Mouse (Mus musculus): ENCODE measurements around the gene Syn3.

The Syn3 gene

DNA sequence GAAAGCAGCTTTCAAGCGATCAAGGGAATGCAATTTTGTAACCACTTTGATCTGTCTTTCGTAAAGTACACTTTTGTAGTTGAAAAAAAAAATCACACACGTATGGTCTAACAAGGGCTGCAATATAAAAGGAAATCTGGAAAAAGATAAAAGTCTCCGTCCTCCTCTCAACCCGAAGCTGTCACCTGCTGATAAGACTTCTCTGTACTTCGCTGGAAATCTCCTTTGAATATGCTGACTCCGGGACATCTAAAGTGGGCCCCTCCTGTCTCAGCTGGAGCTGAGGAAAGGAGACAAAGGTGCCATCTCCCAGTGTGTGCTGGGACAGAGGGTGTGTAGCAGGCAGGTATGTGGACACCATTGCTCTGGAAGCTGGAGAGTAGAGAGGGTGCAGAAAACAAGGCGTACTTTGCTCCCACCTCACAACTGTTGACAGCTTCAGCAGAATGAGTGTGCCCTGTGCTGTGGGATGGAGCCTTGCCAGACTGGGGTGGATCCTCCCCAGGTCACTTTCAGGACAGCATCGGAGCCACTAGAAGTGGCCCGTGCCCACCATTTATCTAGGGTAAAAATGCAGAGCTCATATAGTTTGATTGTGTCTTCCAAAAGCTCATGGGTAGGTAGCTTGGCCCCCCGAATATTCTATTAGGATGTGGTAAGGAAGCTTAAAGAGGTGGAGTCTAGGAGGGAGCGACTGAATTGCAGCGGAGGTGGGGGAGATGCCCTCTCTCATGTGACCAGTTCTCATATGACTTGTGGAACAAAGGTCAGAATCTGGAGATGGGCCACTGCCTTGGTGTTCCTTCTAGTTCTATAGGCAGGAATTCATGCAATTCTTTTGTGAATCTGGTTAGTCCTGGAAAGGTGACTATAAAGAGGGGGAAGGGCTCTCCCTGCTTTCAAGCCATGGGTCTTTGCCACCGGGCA lies 405.3 kb downstream of the Syn3 start:
- no peak for DNase-seq (ENCODE audit: low spot score)

DNA sequence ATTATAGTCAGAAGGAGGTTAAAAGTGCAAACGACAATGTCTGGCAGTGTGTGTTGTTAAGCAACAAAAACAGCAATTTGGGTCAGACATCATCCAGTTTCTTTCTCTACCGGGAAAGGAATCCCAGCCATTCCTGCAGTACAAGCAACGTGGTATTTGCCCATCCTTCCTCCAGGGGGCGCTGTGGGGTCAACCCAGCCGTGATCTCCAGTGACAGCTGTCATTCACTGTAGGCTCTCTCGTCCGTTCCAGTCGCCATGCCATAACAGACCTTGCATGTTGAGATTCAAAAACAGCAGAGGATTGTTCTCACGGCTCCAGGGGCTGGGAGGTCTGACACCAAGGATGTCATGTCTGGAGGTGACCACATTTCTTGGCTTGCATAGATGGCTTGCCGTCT lies 406.8 kb downstream of the Syn3 start:
- DNase-seq (ENCODE audit: low spot score): no peak

DNA sequence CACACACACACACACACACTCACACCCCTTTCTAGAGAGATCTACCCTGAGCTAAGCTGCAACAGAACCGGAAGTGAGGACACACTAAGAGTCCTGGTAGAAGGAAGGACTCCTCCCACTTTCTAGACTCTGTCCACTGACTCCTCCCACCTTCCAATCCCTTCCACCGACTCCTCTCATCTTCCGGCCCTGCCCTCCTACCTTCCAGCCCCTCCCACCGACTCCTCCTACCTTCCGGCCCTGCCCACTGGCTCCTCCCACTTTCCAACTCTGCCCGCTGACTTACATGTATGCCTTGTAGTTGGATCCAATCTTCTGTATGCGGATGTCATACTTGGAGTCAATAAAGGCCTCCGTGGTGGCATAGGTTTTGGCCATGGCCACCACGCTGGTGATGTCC lies 418.8 kb downstream of the Syn3 start:
- no peak for DNase-seq (ENCODE audit: low spot score)

DNA sequence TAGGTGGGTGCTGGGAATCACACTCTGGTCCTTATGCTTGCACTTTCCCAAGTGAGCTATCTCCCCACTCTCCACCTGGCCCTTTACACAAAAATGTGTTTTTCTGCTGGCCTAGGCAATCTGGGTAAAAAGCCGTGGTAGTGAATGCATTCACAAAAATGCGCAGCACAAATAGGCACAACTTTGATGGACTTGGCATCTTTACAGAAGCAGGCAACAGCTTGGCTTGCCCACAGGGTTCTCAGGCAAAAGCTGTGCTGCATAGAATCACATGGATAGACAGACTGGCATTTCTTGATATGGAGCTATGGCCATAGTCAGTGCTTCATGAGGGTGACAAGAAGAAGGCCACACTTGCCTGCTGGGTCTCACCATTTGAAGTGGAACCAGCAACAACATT lies 419.9 kb downstream of the Syn3 start:
- no peak for DNase-seq (ENCODE audit: low spot score)

DNA sequence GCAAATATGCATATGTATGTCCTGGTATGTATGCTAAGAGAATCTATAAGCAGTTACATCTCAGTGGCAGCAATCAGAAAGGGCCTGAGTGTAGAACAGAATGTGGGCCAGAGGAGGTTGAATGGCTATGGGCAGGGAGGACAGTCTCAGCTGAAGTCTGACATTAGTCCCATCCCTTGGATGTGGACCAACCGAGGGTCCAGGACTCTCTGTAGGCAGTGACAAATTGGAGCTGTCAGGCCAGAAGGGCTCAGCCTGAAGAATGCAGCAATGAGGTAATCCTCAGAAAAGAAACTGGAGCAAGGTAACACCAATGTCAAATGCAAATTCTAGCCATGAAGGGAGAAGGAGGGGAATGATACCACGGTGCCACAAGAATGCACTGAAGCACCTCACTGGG lies 421.4 kb downstream of the Syn3 start:
- DNase-seq (ENCODE audit: low spot score): no peak

DNA sequence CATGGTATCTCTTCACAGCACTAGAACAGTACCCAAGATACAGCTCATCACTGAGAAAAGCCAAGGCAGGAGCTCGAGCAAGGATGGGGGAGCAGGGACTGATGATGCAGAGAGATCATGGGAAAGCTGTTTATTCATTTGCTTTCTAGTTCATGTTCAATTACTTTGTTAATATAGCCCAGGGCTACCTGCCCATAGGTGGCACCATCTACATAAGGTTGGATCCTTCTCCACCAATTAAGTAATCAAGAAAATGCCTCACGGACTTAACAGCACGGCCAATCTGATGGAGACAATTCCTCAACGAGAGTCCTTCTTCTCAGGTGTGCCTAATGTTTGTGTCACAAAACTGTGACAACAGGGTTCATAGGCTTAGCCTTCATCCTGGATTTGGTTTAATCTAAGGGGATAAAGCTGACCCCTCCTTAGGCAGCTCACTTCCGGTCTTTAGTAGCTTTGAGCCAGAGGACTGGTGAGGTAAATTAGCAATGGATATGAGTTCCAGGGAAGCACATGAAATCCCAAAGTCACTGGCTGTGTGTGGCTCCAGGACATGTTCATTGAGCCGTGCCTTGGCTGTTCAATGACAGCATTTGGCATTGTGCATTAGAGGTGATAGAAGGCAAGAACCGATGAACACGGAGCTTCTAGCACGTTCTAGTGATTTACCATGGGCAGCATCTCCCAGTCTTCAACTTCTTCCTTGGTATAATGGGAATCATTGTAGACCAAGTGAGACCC lies 423.6 kb downstream of the Syn3 start:
- no peak for DNase-seq (ENCODE audit: low spot score)

DNA sequence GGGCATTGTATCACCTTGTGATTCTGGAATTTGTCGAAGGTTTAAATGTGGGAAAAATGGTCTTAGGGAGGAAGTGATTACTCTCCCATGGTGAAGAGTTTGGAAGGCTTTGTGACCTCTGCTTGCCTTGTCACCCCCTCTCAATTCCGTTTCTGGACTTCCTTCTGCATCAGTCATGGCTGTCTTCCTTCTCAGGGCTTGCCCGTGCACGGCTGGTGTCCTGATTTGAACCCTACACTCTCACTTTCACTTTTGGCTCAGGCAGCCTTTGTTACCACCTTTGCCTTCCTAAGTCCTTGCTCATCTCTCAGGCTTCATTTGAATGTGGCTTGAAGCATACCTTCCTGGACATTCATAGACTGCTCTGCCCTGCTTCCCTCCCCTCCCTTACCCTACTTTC lies 424.6 kb downstream of the Syn3 start:
- no peak for DNase-seq (ENCODE audit: low spot score)

DNA sequence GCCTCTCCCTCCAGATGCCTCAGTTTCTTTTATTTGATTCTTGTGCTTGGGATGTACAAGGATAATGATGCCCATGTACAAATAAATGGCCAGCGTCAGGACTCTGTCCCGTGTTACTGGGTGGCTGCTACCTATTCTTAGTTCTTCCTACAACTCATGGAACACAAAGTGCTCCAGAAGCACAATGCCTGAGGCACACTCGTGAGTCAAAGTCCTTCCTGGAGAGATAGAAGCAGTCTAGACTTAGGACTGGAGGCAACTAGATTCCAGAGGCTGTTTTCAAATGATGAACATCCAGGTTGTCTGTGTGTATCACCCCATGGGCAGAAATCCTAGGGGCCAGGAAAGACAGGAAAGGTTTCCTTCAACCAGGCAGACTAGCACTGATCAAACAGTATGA lies 427.9 kb downstream of the Syn3 start:
- no peak for DNase-seq (ENCODE audit: low spot score)

DNA sequence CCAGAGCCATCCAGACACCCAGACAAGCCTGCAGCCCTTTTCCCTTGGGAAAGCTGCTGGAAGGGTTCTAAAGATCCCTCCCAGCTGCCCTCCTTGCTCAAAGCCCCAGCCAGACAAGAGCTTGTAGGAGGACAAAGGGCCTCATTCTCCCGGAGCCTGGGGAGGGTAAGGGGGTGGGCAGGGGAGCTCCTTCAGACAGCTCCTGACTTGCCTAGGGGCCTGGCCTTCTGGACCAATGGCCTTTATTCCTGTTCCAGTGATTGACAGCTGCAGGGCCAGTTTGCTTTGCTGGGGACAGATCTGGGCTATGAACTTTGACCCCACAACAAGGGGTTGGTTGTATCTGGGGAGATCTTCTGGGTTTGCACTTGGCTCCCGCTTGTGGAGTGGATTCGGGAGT lies 429.4 kb downstream of the Syn3 start:
- DNase-seq (ENCODE audit: low spot score): no peak

DNA sequence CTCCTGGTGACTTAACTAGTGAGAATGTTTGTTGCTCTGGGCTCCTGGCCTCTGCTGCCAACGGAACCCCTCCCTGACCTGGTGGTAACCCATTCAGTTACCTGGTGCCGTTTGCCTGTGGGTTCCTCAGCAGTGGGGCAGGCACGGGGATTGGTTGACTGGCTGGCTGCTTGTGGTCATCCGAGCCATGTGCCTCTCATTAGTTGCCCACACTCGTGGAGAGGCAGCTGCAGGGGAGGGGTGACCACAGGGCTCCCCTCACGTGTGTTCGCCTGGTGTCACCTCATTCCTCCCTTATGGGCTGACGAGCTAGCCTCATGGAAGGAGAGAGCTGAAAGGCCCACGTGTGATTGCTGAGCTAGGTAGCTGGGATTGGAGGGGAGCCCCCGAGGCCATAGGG lies 430.8 kb downstream of the Syn3 start:
- no peak for DNase-seq (ENCODE audit: low spot score)

DNA sequence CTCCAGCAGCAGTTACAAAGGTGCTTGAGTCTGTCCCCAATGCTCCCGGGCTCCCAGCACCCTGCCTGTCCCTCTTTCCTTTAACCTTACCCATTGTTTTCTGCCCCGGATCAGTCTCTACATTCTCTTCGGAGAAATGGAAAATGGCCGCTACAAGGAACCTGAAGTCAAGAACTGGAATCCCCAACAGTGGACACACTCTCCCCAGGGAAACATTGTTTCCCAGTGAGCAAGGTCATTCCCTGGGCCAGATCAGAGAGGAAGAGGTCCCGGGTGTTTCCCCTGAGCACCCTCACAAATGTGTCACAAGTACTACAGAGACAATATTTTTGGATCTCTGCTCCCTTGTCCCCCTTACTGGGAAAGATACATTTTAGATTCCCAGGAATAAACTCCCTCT lies 432.0 kb downstream of the Syn3 start:
- no peak for DNase-seq (ENCODE audit: low spot score)

DNA sequence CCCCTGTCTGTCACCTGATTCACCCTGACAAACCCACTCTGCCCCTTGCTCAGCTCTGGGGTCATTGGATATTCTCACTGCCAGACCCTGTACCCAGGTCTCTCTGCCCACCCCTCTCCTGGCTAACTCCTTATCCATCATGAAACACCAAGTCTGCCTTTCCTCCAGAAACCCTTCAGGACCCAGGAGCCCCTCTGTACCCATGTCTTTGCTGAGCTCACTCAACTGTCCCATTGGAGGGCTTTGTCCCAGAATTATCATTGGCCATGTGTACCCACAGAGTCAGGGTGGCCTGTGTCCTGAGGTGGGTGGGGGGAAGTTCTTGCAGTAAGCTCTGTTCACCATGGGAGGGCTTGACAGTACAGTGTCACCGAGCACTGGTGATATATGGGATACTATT lies 433.0 kb downstream of the Syn3 start:
- no peak for DNase-seq (ENCODE audit: low spot score)

DNA sequence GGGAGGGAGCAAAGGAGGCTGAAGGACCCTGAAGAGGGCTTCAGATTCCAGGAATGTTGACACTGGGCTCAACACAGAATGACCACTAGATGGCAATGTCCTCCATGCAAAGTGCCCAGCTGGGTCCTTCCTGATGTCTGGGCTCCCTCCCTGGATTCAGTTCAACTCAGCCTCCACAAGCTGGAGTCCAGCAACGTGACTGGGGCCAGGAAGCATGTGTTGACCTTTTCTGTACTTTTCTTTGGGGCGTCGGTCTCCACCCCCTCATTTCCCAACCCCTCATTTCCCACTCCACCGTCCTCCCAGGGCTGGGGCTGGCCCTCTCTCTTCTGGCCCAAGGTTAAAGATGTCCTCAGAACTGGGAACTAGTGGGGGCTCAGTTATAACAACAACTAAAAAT lies 433.8 kb downstream of the Syn3 start:
- DNase-seq (ENCODE audit: low spot score): peak; percentile 38

DNA sequence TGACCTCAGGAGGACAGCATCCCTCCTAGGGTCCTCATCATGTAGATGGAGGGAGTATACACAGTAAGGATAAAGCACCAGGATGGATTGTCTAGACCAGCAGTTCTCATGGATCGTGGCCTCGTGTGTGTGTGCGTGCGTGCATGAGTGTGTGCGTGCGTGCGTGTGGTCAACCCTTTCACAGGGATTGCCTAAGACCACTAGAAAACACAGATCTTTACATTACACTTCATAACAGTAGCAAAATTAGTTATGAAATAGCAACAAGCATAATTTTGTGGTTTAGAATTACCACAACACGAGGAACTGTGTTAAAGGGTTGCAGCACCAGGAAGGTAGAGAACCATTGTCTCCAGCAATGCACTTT lies 435.7 kb downstream of the Syn3 start:
- no peak for DNase-seq (ENCODE audit: low spot score)

DNA sequence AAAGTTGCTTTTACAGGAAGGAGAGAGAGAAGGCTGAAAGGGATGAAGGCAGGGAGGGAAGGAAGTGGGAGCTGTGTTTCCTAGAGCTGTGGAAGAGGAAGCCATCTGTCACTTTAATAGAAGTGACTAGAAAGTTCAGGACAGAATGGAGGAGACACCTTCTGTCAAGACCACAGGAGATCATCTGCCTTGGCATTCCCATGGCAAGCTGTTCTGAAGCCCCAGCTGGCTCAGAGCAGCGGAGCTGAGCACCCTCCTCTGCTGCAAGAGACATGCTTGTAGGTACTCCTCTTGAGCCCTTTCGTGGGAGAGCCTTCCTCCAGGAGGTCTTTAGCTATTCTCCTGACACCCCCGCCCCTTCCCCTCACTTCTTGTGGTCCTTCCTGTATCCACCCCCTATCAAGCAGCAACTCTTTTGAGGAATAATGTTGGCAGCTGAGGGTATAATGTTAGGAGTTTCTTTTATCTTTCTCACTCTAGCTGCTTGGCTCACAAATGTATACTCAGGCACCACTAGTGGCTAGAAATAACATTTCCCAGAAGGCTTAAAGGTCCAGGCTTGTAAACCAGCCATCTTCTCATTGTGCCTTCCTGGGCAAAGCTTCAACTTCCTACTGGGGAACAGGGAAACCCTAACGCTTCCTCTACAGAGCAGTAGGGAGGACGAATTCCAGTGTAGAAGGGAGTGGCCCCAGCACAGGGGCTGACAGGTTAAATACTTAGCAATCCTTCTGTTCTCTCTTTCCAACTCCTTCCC lies 436.3 kb downstream of the Syn3 start:
- no peak for DNase-seq (ENCODE audit: low spot score)

DNA sequence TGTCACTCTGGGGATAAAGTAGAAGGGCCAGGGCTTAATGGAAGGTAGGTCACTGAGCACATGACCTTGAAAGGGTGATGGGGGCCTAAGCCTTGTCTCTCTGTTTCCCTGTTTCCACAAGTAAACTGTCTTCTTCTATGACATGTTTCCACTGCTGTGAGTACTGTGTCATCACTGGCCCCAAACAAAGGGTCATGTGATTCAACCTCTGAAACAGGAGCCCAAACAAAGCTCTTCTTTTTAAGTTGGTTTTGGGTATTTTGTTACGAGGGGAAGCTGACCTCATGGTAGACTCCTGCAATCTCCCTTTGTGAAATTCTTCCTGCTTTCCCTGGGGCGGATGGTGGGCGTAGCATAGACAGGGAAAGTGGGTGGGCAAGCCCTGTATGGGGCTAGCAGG lies 438.4 kb downstream of the Syn3 start:
- no peak for DNase-seq (ENCODE audit: low spot score)

DNA sequence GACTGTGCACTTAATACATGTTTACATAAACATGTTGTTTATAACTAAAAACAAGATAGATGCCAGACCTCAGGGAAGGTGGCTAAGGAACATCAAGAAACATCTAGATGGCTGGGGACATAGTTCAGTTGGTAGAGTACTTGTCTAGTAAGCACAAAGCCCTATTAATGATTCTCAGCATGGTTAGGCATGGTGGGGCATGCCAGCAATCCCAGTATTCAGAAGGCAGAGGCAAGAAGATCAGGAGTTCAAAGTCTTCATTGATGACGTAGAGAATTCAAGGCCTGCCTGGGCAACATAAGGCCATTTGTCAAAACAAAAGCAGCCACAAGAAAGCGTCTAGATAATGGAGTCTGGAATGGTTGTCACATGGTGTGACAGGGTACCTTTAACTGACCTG lies 441.0 kb downstream of the Syn3 start:
- no peak for DNase-seq (ENCODE audit: low spot score)

DNA sequence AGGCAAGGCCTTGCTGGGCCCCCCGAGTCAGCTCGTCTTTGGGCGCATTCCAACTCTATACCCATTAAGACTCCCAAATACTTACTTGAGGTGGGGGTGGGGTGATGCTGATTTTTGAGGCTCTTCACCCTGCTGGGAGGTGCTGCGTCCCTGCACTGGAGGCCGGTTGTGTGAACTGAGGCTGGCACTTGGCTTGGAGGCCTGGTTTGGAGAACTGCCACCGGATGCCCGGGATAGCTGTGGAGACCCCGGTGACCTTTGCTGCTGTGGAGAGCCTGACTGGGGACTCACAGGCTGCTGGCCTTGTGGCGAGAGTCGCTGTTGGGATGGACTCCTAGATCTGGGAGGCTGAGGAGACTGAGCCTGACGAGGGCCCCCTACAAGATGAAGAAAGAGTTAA lies 441.4 kb downstream of the Syn3 start:
- DNase-seq (ENCODE audit: low spot score): no peak

DNA sequence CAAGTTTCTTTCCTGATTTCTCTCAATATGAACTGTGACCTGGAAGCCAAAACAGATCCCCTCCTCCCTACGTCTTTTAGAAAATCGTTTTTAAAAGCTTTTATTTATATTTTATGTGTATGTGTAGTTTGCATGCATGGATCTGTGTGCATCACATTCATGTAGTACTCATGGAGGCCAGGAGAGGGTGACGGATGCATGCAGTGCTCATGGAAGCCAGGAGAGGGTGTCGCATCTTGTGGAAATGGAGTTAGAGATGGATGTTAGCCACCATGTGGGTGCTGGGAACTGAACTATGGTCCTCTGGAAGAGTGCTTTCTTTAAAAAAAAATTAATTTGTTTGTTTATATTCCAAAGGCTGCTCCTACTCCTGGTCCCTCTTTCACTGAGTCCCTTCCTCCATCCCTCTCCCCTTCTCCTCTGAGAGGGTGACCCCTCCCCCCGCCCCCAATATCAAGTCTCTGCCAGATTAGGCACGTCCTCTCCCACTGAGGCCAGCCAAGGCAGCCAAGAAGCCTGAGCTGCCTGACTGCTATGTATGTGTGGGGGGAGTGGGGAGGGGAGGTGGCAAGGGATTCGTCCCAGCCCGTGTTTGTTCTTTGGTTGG lies 442.3 kb downstream of the Syn3 start:
- no peak for DNase-seq (ENCODE audit: low spot score)

DNA sequence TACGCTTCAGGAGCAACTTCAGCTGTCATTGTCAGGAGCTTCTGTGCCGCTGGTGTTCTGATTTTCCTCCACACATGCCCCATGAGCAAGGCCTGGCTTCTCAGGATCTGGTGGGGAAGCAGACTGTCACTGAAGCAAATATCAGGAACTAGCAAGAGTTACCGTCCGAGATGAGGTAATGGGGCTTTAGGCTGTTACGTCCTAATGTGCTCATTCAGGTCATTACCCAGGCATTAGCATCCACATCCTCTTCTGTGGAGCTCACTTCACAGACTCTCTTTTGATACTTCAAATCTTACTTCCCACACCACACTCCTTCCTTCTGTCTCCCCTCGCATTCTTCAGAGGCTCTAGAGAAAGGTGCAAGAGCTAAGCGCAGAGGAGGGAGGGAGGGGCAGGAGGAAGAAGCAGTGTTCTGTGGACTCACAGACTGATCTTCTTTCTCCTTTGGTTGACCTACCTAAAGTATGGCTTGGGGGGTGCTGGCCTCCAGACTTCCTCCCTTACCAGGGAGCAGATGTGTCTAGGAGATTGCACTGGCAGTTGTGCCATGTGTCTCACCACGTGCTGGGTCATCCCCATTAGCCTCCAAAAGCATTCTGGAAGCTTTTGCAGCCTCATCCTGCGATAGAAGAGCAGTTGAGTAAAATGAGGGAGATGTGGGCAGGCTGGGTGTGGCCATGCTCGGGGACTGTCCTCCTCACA lies 445.7 kb downstream of the Syn3 start:
- DNase-seq (ENCODE audit: low spot score): no peak

DNA sequence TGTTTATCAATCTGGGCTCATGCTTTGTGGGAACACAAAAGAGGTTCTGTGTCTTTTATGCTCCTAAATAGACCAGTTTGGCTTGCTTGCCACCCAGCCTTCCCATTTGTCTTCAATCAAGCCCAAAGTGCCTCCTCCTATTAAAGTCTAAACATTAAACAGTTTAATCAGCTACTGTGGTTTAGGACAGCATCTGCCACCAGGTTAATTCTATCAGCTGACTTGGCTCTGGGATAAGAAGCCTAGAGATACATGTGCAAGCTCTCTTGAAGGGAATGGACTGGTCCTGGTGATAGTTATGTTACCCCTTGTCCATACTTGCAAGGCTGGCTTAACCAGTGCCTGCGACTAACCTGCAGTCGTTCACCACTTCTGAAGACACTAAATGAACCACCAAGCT lies 448.2 kb downstream of the Syn3 start:
- no peak for DNase-seq (ENCODE audit: low spot score)

DNA sequence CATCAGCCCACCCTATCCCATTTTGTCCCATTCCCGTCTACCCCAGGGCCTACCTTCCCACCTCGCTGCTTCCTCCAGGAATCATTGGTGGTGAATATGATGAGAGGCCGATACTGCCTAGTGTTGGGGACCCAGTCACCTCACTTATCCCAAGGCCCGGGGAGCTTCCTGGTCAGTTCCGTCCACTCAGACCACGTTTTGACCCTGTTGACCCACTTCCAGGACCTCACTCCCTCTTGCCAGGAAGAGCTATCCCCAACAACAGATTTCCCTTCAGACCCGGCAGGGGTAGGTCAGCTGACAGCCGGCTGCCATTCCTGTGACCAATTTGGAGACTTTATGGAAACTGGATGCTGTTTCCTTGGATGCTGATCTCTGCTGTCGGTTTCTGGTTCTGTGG lies 450.9 kb downstream of the Syn3 start:
- DNase-seq (ENCODE audit: low spot score): no peak
